Mouse (Mus musculus) embryo, embryonic 10.5 days (tissue): ENCODE data around the gene Gm13288.
A peak's percentile ranks its signal among the peaks of the same experiment; 100 is the strongest.
"Not testable (repeated sequence)": the region's sequence is repeated elsewhere in the genome, so short reads cannot be mapped to it uniquely, and the experiment has no call there.

ENCODE experiments used
- DNase-seq: peaks from one replicate; pipeline ENCODE4 v3.0.0-alpha.2; 2015; ENCODE audit warnings: low spot score

Gm13288 gene

DNA sequence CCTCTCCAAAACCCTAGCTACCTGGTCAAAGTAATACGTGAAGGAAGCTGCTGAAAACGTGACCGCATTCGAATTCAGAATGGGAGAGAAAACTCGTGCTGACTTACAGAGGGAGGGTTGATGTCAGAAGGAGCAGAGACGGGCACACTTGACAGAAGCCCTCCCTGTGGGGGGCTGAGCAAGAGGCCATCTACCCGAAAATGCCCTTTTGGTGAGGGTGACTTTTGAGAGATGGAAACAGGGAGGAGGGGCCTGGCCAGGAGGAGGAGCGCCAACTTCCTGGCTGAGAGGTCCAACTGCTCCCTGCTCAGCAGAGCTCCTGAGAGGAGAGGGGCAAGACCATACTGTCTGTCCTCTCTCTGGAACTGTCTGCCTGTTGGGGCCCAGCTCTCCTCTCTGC is at the start of gene Gm13288:
Gene Gm13288, plus strand, starts transcription at position 301 of the 400 bp plus-strand sequence.
- not testable (repeated sequence) for DNase-seq

DNA sequence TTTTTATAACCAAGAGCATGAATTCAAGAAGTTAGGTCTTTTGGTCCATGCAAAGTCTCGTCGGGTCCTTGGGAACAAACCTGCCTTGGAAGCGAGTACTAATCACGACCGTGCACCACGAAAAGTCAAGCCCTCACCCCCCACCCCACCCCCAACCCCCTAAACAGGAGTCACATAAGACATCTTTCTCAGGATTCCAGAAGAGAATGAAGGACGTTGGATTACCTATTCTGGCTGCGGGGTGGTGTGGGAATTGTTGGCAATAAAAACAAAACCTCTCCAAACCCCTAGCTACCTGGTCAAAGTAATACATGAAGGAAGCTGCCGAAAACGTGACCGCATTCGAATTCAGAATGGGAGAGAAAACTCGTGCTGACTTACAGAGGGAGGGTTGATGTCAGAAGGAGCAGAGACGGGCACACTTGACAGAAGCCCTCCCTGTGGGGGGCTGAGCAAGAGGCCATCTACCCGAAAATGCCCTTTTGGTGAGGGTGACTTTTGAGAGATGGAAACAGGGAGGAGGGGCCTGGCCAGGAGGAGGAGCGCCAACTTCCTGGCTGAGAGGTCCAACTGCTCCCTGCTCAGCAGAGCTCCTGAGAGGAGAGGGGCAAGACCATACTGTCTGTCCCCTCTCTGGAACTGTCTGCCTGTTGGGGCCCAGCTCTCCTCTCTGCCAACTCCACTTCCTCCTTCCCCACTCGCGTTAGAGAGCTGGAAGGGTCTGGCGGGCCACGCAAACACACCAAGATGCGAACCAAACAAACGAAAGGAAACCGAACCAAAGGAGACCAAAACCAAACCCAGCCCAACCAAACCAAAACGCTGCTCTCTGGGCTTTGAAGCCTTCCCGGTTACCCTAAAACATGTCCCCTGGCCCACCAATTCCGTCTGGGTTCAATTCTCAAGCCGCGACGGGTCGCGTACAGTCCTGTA is 48.5 kb upstream of the Gm13288 start:
- peak; percentile 34 for DNase-seq

- peak; percentile 91 for DNase-seq
These were observed 47.7 kb upstream of the Gm13288 start for GRCm38 (mm10) chr4:88757628-88758031.

DNA sequence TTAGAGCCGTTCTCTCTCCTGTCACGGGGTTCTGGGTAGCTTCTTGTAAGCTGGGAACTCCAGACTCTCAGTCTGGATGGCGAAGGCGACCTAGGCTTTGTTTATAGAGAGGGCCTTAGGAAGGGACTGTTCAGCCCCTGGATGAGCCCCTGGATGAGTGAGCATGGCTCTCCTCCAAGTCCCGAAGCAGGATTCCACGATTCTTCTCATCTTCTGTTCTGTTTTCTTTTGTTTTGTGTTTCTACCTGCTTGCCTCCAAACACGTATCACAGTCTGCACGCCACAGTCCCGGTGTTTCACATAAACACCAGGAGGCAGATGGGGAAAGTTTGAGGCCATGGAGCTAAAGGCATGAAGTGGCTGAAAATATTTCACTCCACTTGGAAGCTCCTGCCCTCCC is 46.6 kb upstream of the Gm13288 start:
- DNase-seq, result not testable (repeated sequence)

DNA sequence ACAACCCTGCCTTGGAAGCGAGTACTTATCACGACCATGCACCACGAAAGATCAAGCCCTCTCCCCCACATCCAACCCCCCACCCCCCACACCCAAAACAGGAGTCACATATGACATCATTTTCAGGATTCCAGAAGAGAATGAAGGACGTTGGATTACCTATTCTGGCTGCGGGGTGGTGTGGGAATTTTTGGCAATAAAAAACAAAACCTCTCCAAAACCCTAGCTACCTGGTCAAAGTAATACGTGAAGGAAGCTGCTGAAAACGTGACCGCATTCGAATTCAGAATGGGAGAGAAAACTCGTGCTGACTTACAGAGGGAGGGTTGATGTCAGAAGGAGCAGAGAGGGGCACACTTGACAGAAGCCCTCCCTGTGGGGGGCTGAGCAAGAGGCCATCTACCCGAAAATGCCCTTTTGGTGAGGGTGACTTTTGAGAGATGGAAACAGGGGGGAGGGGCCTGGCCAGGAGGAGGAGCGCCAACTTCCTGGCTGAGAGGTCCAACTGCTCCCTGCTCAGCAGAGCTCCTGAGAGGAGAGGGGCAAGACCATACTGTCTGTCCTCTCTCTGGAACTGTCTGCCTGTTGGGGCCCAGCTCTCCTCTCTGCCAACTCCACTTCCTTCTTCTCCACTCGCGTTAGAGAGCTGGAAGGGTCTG is 45.6 kb upstream of the Gm13288 start, which contains the start of gene Gm13283:
Gene Gm13283, plus strand, starts transcription at position 510 of the 659 bp plus-strand sequence.
- not testable (repeated sequence) for DNase-seq

DNA sequence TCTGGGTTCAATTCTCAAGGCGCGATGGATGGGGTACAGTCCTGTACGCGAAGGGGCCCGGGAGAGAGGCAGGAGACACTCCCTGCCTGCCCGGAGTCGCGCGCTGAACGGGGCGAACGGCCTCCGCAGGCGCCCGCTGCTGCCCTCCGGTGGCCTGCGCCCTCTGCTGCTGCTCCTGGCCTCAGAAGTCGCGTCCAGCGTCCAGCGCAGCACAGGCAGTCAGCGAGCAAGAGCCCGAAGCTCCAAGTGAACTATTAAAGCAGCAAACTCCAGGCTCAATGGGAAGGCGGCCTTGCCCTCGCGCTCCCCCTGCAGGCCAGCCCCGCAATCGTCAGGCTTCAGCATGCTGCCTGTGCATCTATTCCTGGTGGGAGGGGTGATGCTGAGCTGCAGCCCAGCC is 44.9 kb upstream of the Gm13288 start:
- peak; percentile 81 for DNase-seq

DNA sequence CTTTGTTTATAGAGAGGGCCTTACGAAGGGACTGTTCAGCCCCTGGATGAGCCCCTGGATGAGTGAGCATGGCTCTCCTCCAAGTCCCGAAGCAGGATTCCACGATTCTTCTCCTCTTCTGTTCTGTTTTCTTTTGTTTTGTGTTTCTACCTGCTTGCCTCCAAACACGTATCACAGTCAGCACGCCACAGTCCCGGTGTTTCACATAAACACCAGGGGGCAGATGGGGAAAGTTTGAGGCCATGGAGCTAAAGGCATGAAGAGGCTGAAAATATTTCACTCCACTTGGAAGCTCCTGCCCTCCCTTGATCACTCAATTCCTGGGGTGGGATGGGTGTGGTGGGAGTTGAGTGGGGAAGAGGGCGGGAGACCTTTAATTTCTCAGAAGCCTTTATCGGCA is 43.6 kb upstream of the Gm13288 start:
- DNase-seq, result not testable (repeated sequence)

- DNase-seq, result not testable (repeated sequence)
These were observed 43.0 kb upstream of the Gm13288 start for GRCm38 (mm10) chr4:88762341-88762740.

DNA sequence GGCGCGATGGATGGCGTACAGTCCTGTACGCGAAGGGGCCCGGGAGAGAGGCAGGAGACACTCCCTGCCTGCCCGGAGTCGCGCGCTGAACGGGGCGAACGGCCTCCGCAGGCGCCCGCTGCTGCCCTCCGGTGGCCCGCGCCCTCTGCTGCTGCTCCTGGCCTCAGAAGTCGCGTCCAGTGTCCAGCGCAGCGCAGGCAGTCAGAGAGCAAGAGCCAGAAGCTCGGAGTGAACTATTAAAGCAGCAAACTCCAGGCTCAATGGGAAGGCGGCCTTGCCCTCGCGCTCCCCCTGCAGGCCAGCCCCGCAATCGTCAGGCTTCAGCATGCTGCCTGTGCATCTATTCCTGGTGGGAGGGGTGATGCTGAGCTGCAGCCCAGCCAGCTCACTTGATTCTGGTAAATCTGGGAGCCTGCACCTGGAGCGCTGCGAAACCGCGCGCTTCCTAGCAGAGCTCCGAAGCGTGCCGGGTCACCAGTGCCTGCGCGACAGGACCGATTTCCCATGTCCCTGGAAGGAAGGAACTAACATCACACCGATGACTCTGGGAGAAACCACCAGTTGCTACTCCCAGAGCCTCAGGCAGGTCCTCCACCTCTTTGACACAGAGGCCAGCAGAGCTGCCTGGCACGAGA is 41.8 kb upstream of the Gm13288 start:
- peak; percentile 81 for DNase-seq

DNA sequence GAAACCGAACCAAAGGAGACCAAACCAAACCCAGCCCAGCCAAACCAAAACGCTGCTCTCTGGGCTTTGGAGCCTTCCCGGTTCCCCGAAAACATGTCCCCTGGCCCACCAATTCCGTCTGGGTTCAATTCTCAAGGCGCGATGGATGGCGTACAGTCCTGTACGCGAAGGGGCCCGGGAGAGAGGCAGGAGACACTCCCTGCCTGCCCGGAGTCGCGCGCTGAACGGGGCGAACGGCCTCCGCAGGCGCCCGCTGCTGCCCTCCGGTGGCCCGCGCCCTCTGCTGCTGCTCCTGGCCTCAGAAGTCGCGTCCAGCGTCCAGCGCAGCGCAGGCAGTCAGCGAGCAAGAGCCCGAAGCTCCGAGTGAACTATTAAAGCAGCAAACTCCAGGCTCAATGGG is 31.8 kb upstream of the Gm13288 start, which contains the start of gene Gm13290:
Gene Gm13290, plus strand, starts transcription at position 301 of the 400 bp plus-strand sequence.
- DNase-seq, result not testable (repeated sequence)

DNA sequence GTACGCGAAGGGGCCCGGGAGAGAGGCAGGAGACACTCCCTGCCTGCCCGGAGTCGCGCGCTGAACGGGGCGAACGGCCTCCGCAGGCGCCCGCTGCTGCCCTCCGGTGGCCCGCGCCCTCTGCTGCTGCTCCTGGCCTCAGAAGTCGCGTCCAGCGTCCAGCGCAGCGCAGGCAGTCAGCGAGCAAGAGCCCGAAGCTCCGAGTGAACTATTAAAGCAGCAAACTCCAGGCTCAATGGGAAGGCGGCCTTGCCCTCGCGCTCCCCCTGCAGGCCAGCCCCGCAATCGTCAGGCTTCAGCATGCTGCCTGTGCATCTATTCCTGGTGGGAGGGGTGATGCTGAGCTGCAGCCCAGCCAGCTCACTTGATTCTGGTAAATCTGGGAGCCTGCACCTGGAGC is 28.7 kb upstream of the Gm13288 start, which contains the start of gene Gm13289:
Gene Gm13289, plus strand, starts transcription at position 301 of the 400 bp plus-strand sequence.
- DNase-seq, result not testable (repeated sequence)

DNA sequence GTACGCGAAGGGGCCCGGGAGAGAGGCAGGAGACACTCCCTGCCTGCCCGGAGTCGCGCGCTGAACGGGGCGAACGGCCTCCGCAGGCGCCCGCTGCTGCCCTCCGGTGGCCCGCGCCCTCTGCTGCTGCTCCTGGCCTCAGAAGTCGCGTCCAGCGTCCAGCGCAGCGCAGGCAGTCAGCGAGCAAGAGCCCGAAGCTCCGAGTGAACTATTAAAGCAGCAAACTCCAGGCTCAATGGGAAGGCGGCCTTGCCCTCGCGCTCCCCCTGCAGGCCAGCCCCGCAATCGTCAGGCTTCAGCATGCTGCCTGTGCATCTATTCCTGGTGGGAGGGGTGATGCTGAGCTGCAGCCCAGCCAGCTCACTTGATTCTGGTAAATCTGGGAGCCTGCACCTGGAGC is 25.8 kb upstream of the Gm13288 start, which contains the start of gene Gm13272:
Gene Gm13272, plus strand, starts transcription at position 301 of the 400 bp plus-strand sequence.
- DNase-seq, result not testable (repeated sequence)

DNA sequence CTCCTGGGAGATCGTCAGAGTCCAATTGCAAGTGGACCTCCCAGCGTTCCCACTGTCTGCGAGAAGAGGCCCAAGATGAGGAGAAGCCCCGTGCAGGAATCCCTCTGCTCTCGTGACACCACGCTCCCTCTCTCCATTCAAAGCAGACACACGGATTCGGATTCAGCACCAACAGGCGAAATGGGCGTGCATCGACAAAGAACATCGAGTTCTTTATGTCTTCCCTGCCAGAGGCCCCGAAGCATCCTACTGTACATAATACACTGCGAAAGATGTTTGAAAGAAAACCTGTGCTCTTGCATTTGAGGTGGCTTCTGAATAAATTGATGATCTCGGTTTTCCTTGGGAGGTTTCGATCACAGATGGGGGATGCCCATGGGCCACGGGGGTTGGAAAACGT is 25.0 kb upstream of the Gm13288 start:
- not testable (repeated sequence) for DNase-seq

GRCm38 (mm10) chr4:88781831-88782230 is 23.5 kb upstream of the Gm13288 start, which contains the start of gene Ifnz:
TSS of gene Ifnz (plus strand) at chr4:88782131.
- not testable (repeated sequence) for DNase-seq

- DNase-seq, result not testable (repeated sequence)
These were observed 23.0 kb upstream of the Gm13288 start for GRCm38 (mm10) chr4:88782335-88782734.

- DNase-seq, result not testable (repeated sequence)
These were observed 19.9 kb upstream of the Gm13288 start, which contains the start of gene Gm13276 for GRCm38 (mm10) chr4:88785409-88785808. TSS of gene Gm13276 (plus strand) at chr4:88785709.

DNA sequence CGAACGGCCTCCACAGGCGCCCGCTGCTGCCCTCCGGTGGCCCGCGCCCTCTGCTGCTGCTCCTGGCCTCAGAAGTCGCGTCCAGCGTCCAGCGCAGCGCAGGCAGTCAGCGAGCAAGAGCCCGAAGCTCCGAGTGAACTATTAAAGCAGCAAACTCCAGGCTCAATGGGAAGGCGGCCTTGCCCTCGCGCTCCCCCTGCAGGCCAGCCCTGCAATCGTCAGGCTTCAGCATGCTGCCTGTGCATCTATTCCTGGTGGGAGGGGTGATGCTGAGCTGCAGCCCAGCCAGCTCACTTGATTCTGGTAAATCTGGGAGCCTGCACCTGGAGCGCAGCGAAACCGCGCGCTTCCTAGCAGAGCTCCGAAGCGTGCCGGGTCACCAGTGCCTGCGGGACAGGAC is 16.9 kb upstream of the Gm13288 start, which contains the start of gene Gm13277:
Gene Gm13277, plus strand, starts transcription at position 231 of the 400 bp plus-strand sequence.
- DNase-seq, result not testable (repeated sequence)

GRCm38 (mm10) chr4:88791250-88791649 is 14.1 kb upstream of the Gm13288 start, which contains the start of gene Gm13278:
TSS of gene Gm13278 (plus strand) at chr4:88791550.
- DNase-seq, result not testable (repeated sequence)

DNA sequence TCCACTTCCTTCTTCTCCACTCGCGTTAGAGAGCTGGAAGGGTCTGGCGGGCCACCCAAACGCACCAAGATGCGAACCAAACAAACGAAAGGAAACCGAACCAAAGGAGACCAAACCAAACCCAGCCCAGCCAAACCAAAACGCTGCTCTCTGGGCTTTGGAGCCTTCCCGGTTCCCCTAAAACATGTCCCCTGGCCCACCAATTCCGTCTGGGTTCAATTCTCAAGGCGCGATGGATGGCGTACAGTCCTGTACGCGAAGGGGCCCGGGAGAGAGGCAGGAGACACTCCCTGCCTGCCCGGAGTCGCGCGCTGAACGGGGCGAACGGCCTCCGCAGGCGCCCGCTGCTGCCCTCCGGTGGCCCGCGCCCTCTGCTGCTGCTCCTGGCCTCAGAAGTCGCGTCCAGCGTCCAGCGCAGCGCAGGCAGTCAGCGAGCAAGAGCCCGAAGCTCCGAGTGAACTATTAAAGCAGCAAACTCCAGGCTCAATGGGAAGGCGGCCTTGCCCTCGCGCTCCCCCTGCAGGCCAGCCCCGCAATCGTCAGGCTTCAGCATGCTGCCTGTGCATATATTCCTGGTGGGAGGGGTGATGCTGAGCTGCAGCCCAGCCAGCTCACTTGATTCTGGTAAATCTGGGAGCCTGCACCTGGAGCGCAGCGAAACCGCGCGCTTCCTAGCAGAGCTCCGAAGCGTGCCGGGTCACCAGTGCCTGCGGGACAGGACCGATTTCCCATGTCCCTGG is 11.2 kb upstream of the Gm13288 start, which contains the start of gene Gm13275:
Gene Gm13275, plus strand, starts transcription at position 552 of the 740 bp plus-strand sequence.
- not testable (repeated sequence) for DNase-seq

- DNase-seq, result not testable (repeated sequence)
These were observed 8.2 kb upstream of the Gm13288 start, which contains the start of gene Gm13279 for GRCm38 (mm10) chr4:88797097-88797496. TSS of gene Gm13279 (plus strand) at chr4:88797397.

- DNase-seq, result not testable (repeated sequence)
These were observed 6.0 kb upstream of the Gm13288 start, which contains the start of gene Gm13285 for GRCm38 (mm10) chr4:88799365-88799764. TSS of gene Gm13285 (plus strand) at chr4:88799665.
